Mouse (Mus musculus) hindlimb bud, embryonic 11.5 days (tissue): ENCODE data around the gene Rrbp1.

Experiments
- DNase-seq: peaks from one replicate; pipeline ENCODE4 v3.0.0-alpha.2; 2012; ENCODE audit warnings: low read depth, low spot score; ENCODE audit errors: extremely low spot score

Rrbp1 gene

GRCm38 (mm10) chr2:144006686-144007085 is 4.4 kb downstream of the Rrbp1 start:
- DNase-seq = no peak

- no peak for DNase-seq
These were observed 5.7 kb downstream of the Rrbp1 start for GRCm38 (mm10) chr2:144005166-144005955.

GRCm38 (mm10) chr2:144003544-144003943 is 7.5 kb downstream of the Rrbp1 start:
- no peak for DNase-seq

GRCm38 (mm10) chr2:144002229-144002984 is 8.7 kb downstream of the Rrbp1 start:
- no peak for DNase-seq

- no peak for DNase-seq
These were observed 18.1 kb downstream of the Rrbp1 start for GRCm38 (mm10) chr2:143992977-143993376.

DNA sequence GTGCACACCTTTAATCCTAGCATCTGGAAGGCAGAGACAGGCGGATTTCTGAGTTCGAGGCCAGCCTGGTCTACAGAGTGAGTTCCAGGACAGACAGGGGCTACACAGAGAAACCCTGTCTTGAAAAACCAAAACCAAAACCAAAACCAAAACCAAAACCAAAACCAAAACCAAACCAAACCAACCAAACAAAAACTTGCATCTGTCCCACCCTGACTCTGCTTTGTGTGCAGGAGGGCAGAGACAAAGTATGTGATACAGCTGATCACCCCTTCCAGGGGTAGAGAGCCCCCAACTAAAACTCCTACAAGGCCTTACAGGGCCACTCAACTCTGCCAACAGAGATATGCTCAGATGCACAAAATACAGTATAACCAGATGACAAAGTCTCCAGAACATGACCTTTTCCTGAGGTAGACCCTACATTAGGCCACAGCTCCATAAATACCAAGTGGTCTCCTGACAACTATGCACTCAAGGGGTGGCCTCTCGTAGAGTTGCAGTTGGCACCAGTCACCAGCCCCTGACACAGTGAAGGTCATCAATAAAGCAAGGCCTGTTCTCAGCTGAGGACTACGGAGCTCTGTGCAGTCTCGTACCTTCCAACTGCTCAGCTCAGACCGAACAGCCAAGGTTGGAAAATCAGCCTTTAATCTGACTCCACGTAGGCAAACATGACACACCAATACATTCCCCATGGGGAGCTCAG is 18.9 kb downstream of the Rrbp1 start:
- no peak for DNase-seq

- DNase-seq = no peak
These were observed 20.1 kb downstream of the Rrbp1 start for GRCm38 (mm10) chr2:143990997-143991396.

- DNase-seq = no peak
These were observed 23.0 kb downstream of the Rrbp1 start for GRCm38 (mm10) chr2:143988016-143988415.

GRCm38 (mm10) chr2:143987485-143987884 is 23.6 kb downstream of the Rrbp1 start:
- no peak for DNase-seq

DNA sequence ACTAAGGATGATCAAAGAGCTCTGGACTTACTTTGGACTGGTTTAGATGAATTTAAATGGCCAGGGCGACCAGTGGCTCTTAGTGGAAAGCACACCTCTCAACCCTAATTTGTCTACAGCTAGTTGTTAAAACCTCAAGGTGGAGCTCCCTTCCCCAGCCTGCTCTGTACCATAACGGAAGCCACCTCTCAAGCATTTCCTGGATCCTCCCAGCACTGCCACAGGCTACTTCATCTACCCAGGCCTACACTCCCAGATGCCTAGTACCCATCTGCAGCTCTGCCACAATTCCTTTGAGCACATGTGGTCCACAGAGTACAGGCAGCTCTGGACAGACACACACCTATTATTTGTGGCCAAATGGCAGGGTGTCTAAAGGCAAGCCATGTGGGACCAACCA is 27.6 kb downstream of the Rrbp1 start:
- DNase-seq = no peak

GRCm38 (mm10) chr2:143982901-143983300 is 28.2 kb downstream of the Rrbp1 start:
- no peak for DNase-seq

GRCm38 (mm10) chr2:143982152-143982551 is 28.9 kb downstream of the Rrbp1 start:
- no peak for DNase-seq

- peak; percentile 37 for DNase-seq
These were observed 30.2 kb downstream of the Rrbp1 start for GRCm38 (mm10) chr2:143980781-143981398.

DNA sequence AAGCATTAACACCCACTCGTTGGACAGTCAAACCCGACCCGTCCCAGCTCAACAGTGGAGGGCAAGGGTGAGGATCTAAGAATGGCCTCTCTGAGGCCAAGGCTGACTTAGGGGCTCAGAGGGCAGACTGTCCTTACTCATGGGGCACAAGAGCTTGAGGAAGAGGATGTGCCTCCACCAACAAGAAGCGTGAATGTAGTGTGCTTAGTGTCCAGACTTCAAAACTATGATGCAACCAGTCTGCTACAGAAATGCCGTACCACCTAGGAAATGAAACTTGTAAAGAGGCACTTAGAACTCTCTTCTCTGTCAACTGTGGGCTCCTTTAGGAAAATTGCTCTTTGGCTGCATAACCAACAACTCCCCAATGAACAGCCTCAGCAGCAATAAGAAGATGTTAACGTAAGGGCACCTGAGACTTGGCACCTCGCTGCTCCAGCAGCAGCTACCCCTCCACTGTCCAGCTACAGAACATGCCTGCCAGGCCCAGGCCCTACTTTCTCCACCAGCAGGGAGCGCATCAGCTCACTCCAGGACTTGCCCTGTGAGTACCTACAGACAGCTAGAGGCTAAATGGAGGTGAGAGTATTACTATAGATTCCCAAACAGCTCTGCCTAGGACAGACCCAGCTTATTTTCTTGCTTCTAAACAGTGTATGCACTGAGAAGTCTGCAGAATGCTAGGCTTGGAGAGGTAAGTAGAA is 32.5 kb downstream of the Rrbp1 start:
- no peak for DNase-seq

DNA sequence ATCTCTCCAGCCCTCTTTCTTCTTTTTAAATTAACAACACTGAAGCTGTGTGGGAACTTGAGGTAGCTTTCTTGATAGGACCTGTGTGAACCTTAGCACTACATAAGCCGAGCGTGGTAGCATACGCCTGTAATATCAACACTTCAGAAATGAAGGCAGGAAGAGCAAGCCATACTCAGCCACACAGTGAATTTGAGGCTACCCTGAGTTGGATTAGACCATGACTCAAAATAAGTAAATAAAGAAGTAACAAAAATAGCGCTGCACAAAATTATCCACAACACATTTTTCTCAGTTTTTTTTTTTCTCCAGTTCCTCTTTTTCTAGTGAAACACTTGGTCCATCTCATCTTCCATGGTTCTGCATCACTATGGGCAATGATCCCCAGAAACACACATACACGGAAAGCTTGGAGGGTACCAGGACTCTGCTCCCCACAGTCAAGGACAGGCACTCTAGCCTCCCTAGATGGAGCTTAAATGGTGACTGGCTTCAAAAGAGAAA is 35.9 kb downstream of the Rrbp1 start:
- no peak for DNase-seq

- no peak for DNase-seq
These were observed 37.9 kb downstream of the Rrbp1 start for GRCm38 (mm10) chr2:143973161-143973560.

DNA sequence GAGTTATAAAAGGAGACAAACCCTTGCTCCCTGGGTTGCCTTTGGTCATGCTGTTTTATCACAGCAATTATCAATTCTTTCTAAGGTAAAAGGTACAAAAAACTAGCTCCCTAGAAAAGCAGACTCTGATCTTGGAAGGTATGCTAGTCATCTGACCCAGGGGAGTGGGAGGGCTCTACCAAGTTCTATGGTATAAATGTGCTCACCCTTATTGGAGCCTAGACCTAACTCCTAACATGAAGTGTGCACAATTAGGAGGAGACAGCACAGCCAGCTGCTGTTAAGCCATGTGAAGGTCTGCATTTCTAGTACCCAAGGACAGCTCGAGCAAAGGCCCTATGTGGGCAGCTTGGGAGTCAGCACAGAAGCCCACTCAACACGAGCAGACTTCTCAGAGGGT is 39.2 kb downstream of the Rrbp1 start:
- no peak for DNase-seq

DNA sequence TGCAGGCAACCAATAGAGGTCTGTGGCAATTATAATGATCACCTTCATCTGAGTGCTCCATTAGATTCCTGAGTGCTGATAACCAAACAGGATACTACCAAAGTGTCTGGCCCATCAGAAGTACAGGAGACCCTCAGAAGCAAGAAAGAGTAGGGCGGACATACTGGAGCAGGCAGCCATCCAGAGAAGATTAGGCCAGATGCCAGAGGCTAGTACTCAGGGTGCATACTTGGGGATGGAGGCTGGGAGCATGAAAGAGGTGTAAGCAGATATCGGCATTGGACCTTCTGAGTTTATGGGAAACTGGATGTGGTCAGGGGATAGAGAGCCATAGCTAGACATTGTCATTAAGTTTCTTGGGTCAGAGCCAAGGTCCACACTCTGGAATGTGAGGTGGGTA is 40.2 kb downstream of the Rrbp1 start:
- DNase-seq = no peak

GRCm38 (mm10) chr2:143969260-143969659 is 41.8 kb downstream of the Rrbp1 start:
- no peak for DNase-seq

DNA sequence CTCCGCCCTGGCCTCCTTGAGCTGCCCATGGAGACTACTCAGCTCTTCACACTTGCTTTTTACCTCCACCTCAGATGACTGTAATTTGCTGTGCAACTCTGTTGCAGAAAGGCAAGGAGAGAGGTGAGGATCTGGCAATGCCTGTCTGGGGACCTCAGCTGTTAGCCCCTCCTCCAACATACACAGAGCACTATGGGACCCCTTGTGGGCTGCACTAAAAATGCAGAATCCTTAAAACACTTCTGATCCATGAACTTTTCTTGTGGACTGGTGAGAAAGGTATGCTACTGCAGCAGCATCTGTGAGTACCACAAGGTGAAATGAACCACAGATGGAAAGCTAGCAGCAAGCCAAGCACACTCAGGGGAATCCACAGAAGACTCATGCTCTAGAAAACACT is 47.7 kb downstream of the Rrbp1 start:
- no peak for DNase-seq
